Mouse (Mus musculus) heart, adult 8-10 months (tissue): Measurements from ENCODE around the gene Bdnf. TPM values are rescaled to one million over a fixed set of nuclear protein-coding genes. Genes with fewer than 3 reads are reported as not detected.

Experiments used
- total RNA-seq, 4 experiments: library from RNA; stranded (reverse); gene quantifications; 2 replicates each; pipeline ENCODE4 v1.2.4; 2022

Bdnf gene
- total RNA-seq, 4 experiments from 2014 or later, result 4.2 to 8.0 (median 6.2) TPM

Other genes starting within 250 kb of the Bdnf start
- 10 to 100 TPM; 41.5 to 45.6 (median 43.7) TPM for gene Lin7c, start 216.2 kb downstream of the Bdnf start, total RNA-seq
- gene Lgr4, start 242.9 kb downstream of the Bdnf start, total RNA-seq, result 10 to 100 TPM; 21.8 to 23.5 (median 22.8) TPM